Comparison of ENCODE assay signal across 22 mouse cellular contexts in the genomic region with DNA sequence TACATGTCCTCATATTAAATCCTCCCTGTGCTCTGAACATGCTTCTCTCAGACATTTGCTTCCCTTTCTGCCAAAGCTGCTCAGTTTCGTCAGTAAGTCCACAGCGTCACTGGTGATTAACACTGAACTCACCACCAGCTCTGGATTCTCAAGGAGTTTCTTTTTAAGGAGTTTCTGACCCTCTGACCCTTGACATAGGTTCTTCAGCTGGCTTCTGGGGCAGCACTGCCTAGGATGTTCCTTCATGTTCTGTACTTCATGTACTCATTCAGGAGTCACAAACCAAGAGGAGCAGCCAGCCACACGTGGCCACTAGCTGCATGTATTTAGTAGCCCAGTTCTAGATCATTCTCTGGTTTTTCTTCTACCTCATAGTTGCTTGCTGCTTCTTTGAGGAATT. TPM values are rescaled to one million over a fixed set of nuclear protein-coding genes. Genes with fewer than 3 reads are reported as not detected.
"Had no signal": no experiment of that assay in that cellular context is flagged by ENCODE, and none has a peak within 500 bp of the region (broad histone marks: within the 10 kb centered on the region; RNA-seq: fewer than 3 reads in every experiment).

No protein-coding gene starts in this region.

- H3K9ac ChIP-seq: limb, embryonic 15.5 days; liver, embryonic 15.5 days; lung, embryonic 15.5 days; midbrain, embryonic 12.5 days had no signal

- H3K4me2 ChIP-seq: limb, embryonic 15.5 days; liver, embryonic 15.5 days; lung, embryonic 15.5 days; midbrain, embryonic 12.5 days had no signal

- H3K27ac ChIP-seq: limb, embryonic 15.5 days; liver, embryonic 15.5 days; lung, embryonic 15.5 days; midbrain, embryonic 12.5 days; stomach, postnatal 0 days had no signal

- DNase-seq: kidney, adult 2 months; kidney, postnatal 36 days; layer of hippocampus, adult 9-11 months; layer of hippocampus, postnatal 36 days; right cerebral cortex, adult 18-20 months; right cerebral cortex, postnatal 25 days; thymus, adult 18-20 months; thymus, postnatal 14 days had no signal

- H3K27me3 ChIP-seq: limb, embryonic 15.5 days; liver, embryonic 15.5 days; lung, embryonic 15.5 days; midbrain, embryonic 12.5 days had no signal

- H3K9me3 ChIP-seq: limb, embryonic 15.5 days; liver, embryonic 15.5 days; lung, embryonic 15.5 days; midbrain, embryonic 12.5 days had no signal

- H3K4me3 ChIP-seq: limb, embryonic 15.5 days; liver, embryonic 15.5 days; lung, embryonic 15.5 days; midbrain, embryonic 12.5 days had no signal

- ATAC-seq: midbrain, embryonic 16.5 days had no signal

RNA-seq across cellular contexts. Expression of gene Gm28051, which starts 9.3 kb away (rescaled TPM):
- total RNA-seq: layer of hippocampus, adult 18-20 months; layer of hippocampus, postnatal 36 days; left cerebral cortex, adult 8-10 months; left cerebral cortex, postnatal 25 days; megakaryocyte progenitor cell, adult 5-6 weeks had no signal
- polyA plus RNA-seq: intestine, embryonic 14.5 days; kidney, adult 2 months; kidney, embryonic 16.5 days; limb, embryonic 15.5 days; liver, embryonic 15.5 days; lung, embryonic 15.5 days; midbrain, embryonic 12.5 days; midbrain, embryonic 16.5 days; neural tube, embryonic 14.5 days; small intestine, adult 2 months; stomach, postnatal 0 days had no signal
